Mouse (Mus musculus): ENCODE data around the gene S100b.

S100b gene

DNA sequence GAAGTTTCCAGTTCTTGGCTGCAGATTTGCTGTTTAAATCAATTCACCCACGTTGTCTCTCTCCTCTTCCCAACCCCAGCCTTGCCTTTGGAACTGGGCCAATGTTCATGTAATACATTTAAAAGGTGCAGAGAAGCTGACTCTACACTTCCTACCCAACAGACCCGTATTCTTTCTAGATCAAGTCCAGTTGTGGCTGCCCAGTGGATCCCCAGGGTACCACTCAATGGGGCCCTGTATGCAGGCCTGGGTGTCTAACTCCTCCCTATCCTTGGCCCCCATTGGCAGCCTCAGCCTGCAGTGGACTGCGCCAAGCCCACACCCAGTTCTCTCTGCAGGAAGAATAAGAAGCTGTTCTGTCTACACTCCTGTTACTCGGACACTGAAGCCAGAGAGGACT, at the start of gene S100b:
TSS of gene S100b (plus strand) at position 318 of the 400 bp plus-strand sequence.
- no peak for DNase-seq (ENCODE audit: low read depth in 1 of 2, low spot score in 2 of 2)

GRCm38 (mm10) chr10:76207262-76207796, 46.3 kb upstream of the S100b start:
- DNase-seq (ENCODE audit: low read depth in 1 of 2, low spot score in 2 of 2), result no peak

DNA sequence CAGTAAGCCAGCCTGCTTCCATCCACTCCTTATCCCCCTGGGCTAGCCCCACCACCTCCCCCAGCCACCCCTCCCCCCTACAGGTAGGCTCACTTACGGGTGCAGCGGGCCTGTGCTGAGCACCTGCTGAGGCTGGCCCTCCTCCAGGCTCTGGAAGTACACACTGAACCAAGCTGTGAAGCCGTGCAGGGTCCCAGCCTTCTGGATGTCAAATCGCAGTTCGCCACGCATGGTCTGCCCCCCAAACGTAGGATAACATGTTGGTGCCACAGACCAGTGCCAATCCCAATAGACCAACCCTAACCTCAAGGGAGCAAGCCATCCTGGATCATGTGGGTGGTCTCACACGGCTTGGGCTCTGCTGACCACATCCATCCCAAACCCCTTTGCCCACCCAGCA, 44.4 kb upstream of the S100b start:
- no peak for DNase-seq (ENCODE audit: low read depth in 1 of 2, low spot score in 2 of 2)

DNA sequence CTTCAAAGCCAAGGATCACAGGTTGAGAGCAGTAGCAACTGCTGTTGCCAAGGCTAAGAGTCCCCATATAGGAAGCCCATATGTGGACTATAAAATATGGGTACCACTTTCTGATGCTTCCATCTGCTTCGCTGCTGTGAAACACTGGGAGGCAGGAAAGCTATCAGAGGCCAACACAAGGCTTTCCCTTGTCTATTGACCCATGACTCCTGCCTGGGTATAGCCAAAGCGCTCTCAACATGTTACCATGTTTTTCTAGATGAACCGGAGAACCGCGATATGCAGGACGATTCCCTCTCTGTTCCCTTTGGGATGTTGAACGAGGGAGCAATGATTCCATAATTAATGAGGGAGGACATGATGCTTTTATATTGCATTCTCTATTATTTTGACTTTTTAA, 42.8 kb upstream of the S100b start:
- DNase-seq (ENCODE audit: low read depth in 1 of 2, low spot score in 2 of 2), result no peak

- no peak for DNase-seq (ENCODE audit: low read depth in 1 of 2, low spot score in 2 of 2)
These were observed 41.5 kb upstream of the S100b start for GRCm38 (mm10) chr10:76212121-76212520.

GRCm38 (mm10) chr10:76214161-76214560, 39.5 kb upstream of the S100b start:
- no peak for DNase-seq (ENCODE audit: low read depth in 1 of 2, low spot score in 2 of 2)

DNA sequence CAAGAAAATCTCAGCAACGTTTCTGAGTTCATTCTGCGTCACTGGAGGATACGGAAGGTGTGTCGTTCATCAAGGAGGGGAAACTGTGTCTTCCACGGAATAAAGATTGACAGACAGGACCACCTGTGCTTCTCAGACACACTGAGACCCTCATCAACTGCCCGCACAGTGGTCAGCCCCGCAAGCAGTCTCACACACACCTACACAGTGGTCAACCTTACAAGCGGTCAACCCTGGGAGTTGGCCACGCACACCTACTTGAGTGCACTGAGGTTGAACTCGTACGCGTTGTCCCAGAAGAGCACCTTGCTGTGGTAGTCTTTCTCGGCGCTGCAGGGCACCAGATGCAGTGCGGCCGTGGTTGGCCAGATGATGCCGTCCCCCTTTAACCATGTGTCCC, 36.6 kb upstream of the S100b start:
- no peak for DNase-seq (ENCODE audit: low read depth in 1 of 2, low spot score in 2 of 2)

DNA sequence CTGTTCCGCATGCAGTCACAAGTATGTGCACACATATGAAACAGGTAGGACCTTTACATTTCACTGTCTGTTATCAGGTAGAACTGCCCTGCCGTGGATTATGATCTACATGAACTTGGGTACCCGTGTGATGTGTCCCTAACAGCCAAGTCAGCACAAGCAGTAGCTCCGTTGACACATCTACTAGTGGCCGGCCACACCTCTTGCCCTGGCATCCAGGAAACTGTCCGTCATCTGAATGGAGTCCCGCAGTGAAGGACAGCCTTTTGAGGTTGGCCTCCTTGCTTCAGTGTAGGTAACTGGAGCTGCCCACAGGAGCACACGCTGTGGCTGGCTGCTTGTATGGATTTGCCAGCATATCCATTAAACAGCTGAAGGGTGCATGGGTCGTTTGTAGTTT, 35.4 kb upstream of the S100b start:
- DNase-seq (ENCODE audit: low read depth in 1 of 2, low spot score in 2 of 2), result no peak

DNA sequence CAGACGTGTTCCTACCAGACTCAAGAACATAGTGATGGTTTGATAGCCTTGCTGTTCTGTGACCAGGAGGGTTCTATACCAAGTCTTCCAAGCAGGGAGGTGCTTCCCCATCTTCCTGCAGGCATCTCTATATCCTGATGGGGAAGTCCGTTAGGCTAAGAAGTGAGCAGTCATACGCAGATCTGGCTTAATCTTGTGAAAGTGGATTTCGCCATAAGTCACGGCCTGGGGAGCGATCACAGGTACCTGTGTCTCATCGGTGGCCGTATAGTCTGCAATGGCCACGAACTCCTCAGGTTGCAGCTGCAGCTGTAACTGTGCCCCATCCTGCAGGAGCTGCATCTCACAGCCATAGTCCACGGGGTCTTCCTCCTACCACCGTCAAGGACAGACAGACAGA, 27.7 kb upstream of the S100b start:
- no peak for DNase-seq (ENCODE audit: low read depth in 1 of 2, low spot score in 2 of 2)

- DNase-seq (ENCODE audit: low read depth in 1 of 2, low spot score in 2 of 2), result no peak
These were observed 24.0 kb upstream of the S100b start for GRCm38 (mm10) chr10:76229627-76230026.

DNA sequence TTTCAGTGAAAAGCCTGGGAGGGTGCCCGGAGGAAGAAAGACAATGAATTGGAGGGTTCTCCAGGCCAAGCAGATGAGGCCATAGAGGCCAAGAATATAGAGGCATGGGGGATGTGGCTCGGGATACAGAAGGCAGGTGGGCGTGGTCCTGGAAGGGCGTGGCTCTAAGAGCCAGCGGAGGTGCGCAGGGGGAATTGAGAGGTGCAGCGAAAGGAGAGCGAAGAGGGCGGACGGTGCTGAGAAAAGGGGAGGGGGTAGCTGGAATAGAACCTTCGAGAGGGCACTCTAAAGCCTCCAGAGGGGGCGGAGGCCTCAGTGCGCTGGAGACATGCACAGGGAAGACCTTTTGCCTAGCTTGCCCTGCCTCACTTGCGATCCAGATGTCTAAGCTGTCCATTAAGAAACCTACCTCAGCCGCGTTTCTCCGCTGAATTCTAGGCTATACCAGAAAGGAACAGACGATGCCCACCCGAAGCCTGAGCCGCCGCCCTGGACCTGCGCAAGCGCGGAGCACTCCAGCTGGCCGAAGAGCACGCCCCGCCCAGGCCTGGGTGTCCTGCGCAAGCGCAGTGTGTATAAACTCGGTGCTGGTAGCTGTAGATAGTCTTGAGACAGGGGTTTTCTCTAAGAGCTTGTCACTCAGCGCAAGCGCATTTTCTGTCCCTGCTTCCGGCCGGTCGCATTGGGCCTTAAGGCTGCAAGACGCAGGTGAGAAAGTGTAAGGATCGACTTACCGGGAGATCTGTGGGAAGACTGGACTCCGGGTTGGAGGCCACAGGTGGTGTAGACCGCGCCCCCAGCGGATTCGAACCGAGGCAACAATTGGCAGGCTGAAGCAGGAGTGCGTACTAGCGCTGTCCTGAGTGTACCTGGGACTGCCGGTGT, 16.1 kb upstream of the S100b start, which contains the start of gene Prmt2:
TSS of gene Prmt2 (minus strand) at position 525 of the 885 bp plus-strand sequence.
- peak; percentile 48 to 71 for DNase-seq (ENCODE audit: low read depth in 1 of 2, low spot score in 2 of 2)

DNA sequence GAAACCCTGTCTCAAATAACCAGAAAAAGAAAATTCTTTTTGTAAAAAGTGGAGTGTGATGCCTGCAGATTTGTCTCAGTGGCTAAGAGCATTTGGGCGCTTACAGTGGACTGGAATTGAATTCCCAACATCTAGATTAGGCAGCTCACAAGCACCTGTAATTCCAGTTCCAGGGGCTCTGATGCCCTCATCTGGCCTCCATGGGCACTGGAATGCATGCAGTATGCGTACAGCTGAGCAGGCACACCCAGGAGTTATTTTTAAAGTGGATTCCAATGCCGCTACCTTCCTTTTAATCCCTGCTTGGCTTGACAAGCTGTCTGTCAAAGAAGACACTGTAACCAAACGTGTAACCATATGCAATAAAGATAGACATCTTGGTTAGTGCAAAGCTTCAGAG, 14.3 kb upstream of the S100b start:
- no peak for DNase-seq (ENCODE audit: low read depth in 1 of 2, low spot score in 2 of 2)

- no peak for DNase-seq (ENCODE audit: low read depth in 1 of 2, low spot score in 2 of 2)
These were observed 8.5 kb upstream of the S100b start for GRCm38 (mm10) chr10:76245106-76245505.

- DNase-seq (ENCODE audit: low read depth in 1 of 2, low spot score in 2 of 2), result no peak
These were observed 7.1 kb upstream of the S100b start for GRCm38 (mm10) chr10:76246601-76247000.

GRCm38 (mm10) chr10:76247960-76248646, 5.5 kb upstream of the S100b start:
- no peak for DNase-seq (ENCODE audit: low read depth in 1 of 2, low spot score in 2 of 2)

DNA sequence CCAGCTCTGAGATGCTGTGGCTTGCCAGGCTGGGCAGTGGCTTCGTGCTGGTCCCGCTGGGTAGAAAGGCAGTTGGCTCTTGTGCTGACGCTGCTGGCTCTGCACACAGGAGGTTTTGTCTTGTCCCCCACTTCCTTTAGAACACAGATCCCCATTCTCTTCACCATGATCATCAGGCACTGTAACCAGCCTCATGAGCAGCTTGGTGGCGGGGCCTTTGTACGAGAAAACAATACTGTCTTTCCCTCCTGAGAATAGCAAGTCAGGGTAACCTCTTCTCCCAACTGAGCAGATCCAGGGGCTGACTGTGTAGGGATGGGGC, 5.0 kb upstream of the S100b start:
- no peak for DNase-seq (ENCODE audit: low read depth in 1 of 2, low spot score in 2 of 2)

DNA sequence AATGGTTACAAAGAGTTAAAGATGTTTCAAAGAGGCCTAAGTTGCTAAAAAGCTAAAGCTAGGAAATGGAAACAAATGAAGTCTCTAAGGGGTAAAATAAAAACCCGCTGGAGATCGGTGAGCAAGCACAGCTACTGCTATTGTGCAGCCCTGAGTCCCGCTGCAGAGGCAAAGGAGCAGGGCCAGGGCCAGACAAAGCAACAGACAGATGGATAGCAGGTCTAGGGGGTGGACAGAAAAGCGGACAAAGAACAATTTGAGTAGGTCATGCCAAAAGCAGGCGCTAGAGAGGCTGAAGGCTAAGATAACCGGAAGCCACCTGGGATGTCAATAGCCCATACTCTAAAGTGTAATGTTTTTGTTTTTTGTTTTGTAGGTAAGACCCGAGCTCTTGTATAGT, 2.8 kb upstream of the S100b start:
- DNase-seq (ENCODE audit: low read depth in 1 of 2, low spot score in 2 of 2), result no peak

- DNase-seq (ENCODE audit: low read depth in 1 of 2, low spot score in 2 of 2), result no peak
These were observed 574 bp upstream of the S100b start for GRCm38 (mm10) chr10:76253079-76253478.

DNA sequence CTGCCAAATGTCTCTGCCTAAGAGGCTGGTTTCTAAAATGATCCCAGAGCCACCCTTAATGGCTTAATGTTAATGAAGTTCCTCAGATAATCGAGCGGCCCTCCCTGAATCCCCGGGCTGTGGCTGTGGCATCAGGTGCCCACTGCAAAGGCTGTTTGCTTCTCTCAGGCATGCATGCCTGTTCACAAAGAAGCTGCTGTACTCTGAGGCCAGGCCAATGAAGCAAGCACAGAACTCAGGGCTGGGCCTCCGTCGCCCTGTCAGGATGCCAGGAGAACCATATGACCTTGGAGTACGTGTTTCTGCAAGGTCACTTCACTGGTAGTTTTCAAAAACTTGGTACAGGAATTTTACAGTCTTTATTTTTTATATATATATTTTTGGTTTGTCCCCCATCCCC, 2.0 kb downstream of the S100b start:
- no peak for DNase-seq (ENCODE audit: low read depth in 1 of 2, low spot score in 2 of 2)

DNA sequence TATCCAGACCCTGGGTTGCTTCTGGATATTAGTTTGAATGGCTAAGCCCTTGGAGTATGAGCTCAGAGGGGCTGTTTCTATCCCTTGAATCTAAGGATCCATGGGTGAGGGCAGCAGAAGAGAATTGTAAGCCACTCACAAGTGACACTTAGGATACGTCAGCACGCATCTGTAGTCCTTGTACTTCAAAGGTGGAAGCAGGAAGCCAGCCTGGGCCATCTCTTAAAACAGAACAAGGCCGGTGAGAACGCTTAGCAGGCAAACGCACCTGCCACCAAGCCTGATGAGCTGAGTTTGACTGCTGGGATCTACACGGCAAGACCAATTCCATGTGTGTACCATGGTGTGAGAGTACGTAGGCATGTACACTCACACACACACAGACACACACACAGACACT, 3.6 kb downstream of the S100b start:
- DNase-seq (ENCODE audit: low read depth in 1 of 2, low spot score in 2 of 2), result no peak

DNA sequence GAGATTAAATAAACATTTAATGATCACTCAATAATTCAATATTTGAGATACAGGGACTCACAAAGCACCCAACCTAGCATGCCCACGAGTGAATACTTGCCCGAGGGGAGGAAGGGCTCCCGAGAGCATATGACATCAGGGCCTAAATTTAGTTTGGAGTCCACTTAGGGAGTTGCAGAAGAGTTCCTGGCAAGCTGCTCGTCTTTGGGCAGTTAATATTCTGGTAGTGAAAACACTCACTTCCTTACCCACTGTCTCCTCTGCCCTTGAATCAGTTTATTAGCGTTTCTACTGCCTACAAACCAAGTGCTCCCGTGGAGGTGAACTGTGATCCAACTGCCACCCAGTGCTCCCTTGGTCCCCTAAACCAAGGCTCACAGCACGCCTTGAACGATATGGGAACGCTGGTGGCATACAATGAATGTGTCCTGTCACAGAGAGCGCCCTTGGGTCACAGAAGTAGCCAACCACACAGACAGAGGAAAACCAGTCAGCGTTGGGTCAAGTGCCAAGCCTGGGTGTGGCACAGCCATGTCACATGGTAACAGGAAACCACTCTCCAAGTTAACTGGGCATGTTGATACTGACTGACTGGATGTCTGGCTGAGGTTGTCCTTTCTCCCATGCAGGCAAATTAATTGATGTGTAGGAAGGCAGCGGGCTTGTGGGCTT, 4.2 kb downstream of the S100b start:
- DNase-seq (ENCODE audit: low read depth in 1 of 2, low spot score in 2 of 2), result peak; percentile 23 to 64
